Mouse (Mus musculus) lung, adult 2 months (tissue): Measurements from ENCODE around the gene Itga1.

ENCODE experiments used
- CTCF ChIP-seq: fragments of 200-500 bp; IDR thresholded peaks from 2 replicates; pipeline ENCODE4 v1.5.1; 2011; ENCODE audit warnings: mild to moderate bottlenecking, low read length, control low read depth; ENCODE audit not compliant: insufficient read depth
- POLR2A ChIP-seq: fragments of 200-500 bp; IDR thresholded peaks from 2 replicates; pipeline ENCODE4 v1.6.1; 2011; ENCODE audit warnings: low read depth, mild to moderate bottlenecking, control low read depth, low read length, borderline replicate concordance; ENCODE audit errors: extremely low read depth

- TF ChIP-seq POLR2A (no peak), CTCF (no peak)
Measured at GRCm38 (mm10) chr13:115072386-115072785, 29.4 kb downstream of the Itga1 start.
